Mouse (Mus musculus) MEL (cell line): ENCODE measurements around the gene Gpatch11. TPM values are rescaled to one million over a fixed set of nuclear protein-coding genes. Genes with fewer than 3 reads are reported as not detected.

Experiments used
- DNase-seq: peaks from one replicate; pipeline ENCODE4 v3.0.0; 2011; ENCODE audit warnings: low read depth, low spot score
- H3K27ac ChIP-seq: 2 replicates; pipeline ENCODE4 v1.5.1; 2012; ENCODE audit warnings: low read depth, mild to moderate bottlenecking, control low read depth, low read length, moderate library complexity; ENCODE audit not compliant: control insufficient read depth
- H3K27me3 ChIP-seq, 2 experiments: fragments of 150-350 bp in 1 of 2; sonication (generic) in 1 of 2; 2 replicates each; pipeline ENCODE4 v1.6.1; 2012; ENCODE audit warnings: low read length in 2 of 2, mild to moderate bottlenecking in 2 of 2, improper control_type of control experiment in 1 of 2, moderate library complexity in 1 of 2; ENCODE audit not compliant: insufficient read depth in 2 of 2, control insufficient read depth in 1 of 2
- H3K36me3 ChIP-seq, 2 experiments: 2 replicates each; pipeline ENCODE4 v1.6.1; 2012 to 2014; ENCODE audit warnings: low read length in 2 of 2, improper control_type of control experiment in 1 of 2, inconsistent platforms in 1 of 2, mild to moderate bottlenecking in 1 of 2; ENCODE audit not compliant: insufficient read depth in 2 of 2, control insufficient read depth in 1 of 2
- H3K4me1 ChIP-seq, 2 experiments: fragments of 150-350 bp in 1 of 2; sonication (generic) in 1 of 2; 2 replicates each; pipeline ENCODE4 v1.6.1; 2012; ENCODE audit warnings: low read length in 2 of 2, improper control_type of control experiment in 1 of 2, mild to moderate bottlenecking in 1 of 2; ENCODE audit not compliant: insufficient read depth in 2 of 2, control insufficient read depth in 1 of 2
- H3K4me3 ChIP-seq, 2 experiments: fragments of 150-350 bp in 1 of 2; sonication (generic) in 1 of 2; 2 replicates each; pipeline ENCODE4 v1.5.1; 2012; ENCODE audit warnings: low read depth in 2 of 2, low read length in 2 of 2, mild to moderate bottlenecking in 2 of 2, moderate library complexity in 2 of 2, control low read depth in 1 of 2, improper control_type of control experiment in 1 of 2; ENCODE audit not compliant: control insufficient read depth in 1 of 2, insufficient read depth in 1 of 2
- H3K79me2 ChIP-seq: 2 replicates; pipeline ENCODE4 v1.6.1; 2012; ENCODE audit warnings: mild to moderate bottlenecking, low read length, moderate library complexity; ENCODE audit not compliant: control insufficient read depth, poor library complexity, insufficient read depth
- H3K9ac ChIP-seq: 2 replicates; pipeline ENCODE4 v1.6.1; 2012; ENCODE audit warnings: low read depth, mild to moderate bottlenecking, control low read depth, low read length, moderate library complexity; ENCODE audit not compliant: control insufficient read depth, poor library complexity, severe bottlenecking
- H3K9me3 ChIP-seq: fragments of 150-350 bp; sonication (generic); replicated peaks from 2 replicates; pipeline ENCODE4 v1.6.1; 2012; ENCODE audit warnings: mild to moderate bottlenecking, low read length, improper control_type of control experiment, moderate library complexity; ENCODE audit not compliant: insufficient read depth
- BHLHE40 ChIP-seq: IDR thresholded peaks from 2 replicates; pipeline ENCODE4 v1.6.1; 2012; ENCODE audit warnings: low read depth, mild to moderate bottlenecking, inconsistent platforms, low read length, improper control_type of control experiment, borderline replicate concordance
- EP300 ChIP-seq, 2 experiments: IDR thresholded peaks; 2 replicates each; pipeline ENCODE4 v1.6.1; 2011; ENCODE audit warnings: improper control_type of control experiment in 2 of 2, low read length in 2 of 2, low read depth in 1 of 2, mild to moderate bottlenecking in 1 of 2
- GATA1 ChIP-seq: IDR thresholded peaks from 2 replicates; pipeline ENCODE4 v1.6.1; 2011; ENCODE audit warnings: low read depth, low read length, improper control_type of control experiment
- JUND ChIP-seq: IDR thresholded peaks from 2 replicates; pipeline ENCODE4 v1.6.1; 2011; ENCODE audit warnings: low read depth, mild to moderate bottlenecking, improper control_type of control experiment, low read length
- MAFK ChIP-seq: IDR thresholded peaks from 2 replicates; pipeline ENCODE4 v1.6.1; 2011; ENCODE audit warnings: low read depth, mild to moderate bottlenecking, low read length, improper control_type of control experiment, borderline replicate concordance
- MYC ChIP-seq: IDR thresholded peaks from 2 replicates; pipeline ENCODE4 v1.6.1; 2011; ENCODE audit warnings: low read depth, mild to moderate bottlenecking, low read length, improper control_type of control experiment, moderate library complexity
- NELFE ChIP-seq: IDR thresholded peaks from 2 replicates; pipeline ENCODE4 v1.6.1; 2011; ENCODE audit warnings: low read depth, low read length, improper control_type of control experiment
- POLR2A ChIP-seq, 2 experiments: IDR thresholded peaks; 2 replicates each; pipeline ENCODE4 v1.6.1; 2011 to 2012; ENCODE audit warnings: low read length in 2 of 2, mild to moderate bottlenecking in 2 of 2, control low read depth in 1 of 2, improper control_type of control experiment in 1 of 2, low read depth in 1 of 2, moderate library complexity in 1 of 2; ENCODE audit not compliant: control insufficient read depth in 1 of 2, insufficient read depth in 1 of 2, poor library complexity in 1 of 2
- POLR2AphosphoS2 ChIP-seq: IDR thresholded peaks from 2 replicates; pipeline ENCODE4 v1.6.1; 2011; ENCODE audit warnings: low read length, improper control_type of control experiment
- POLR2AphosphoS5 ChIP-seq: IDR thresholded peaks from 2 replicates; pipeline ENCODE4 v1.6.1; 2012; ENCODE audit warnings: low read depth, borderline replicate concordance, mild to moderate bottlenecking, inconsistent platforms, low read length, moderate library complexity, mixed read lengths
- RCOR1 ChIP-seq: IDR thresholded peaks from 2 replicates; pipeline ENCODE4 v1.6.1; 2012; ENCODE audit warnings: low read depth, mild to moderate bottlenecking, inconsistent platforms, low read length, improper control_type of control experiment
- SIN3A ChIP-seq: IDR thresholded peaks from 2 replicates; pipeline ENCODE4 v1.6.1; 2012; ENCODE audit warnings: low read length, improper control_type of control experiment, inconsistent platforms
- SMC3 ChIP-seq: IDR thresholded peaks from 2 replicates; pipeline ENCODE4 v1.6.1; 2011; ENCODE audit warnings: low read depth, low read length, improper control_type of control experiment
- TAL1 ChIP-seq: IDR thresholded peaks from 2 replicates; pipeline ENCODE4 v1.6.1; 2012; ENCODE audit warnings: mild to moderate bottlenecking, inconsistent platforms, low read length, moderate library complexity, mixed read lengths
- TCF12 ChIP-seq: IDR thresholded peaks from 2 replicates; pipeline ENCODE4 v1.6.1; 2014; ENCODE audit warnings: low read depth, mild to moderate bottlenecking, inconsistent platforms, low read length, improper control_type of control experiment, moderate library complexity
- UBTF ChIP-seq: IDR thresholded peaks from 2 replicates; pipeline ENCODE4 v1.6.1; 2012; ENCODE audit warnings: low read depth, mild to moderate bottlenecking, inconsistent platforms, low read length, improper control_type of control experiment, moderate library complexity, borderline replicate concordance; ENCODE audit not compliant: insufficient read depth
- USF2 ChIP-seq, 2 experiments: IDR thresholded peaks; 2 replicates each; pipeline ENCODE4 v1.6.1; 2011 to 2012; ENCODE audit warnings: improper control_type of control experiment in 2 of 2, low read length in 2 of 2, borderline replicate concordance in 1 of 2, inconsistent platforms in 1 of 2, low read depth in 1 of 2, mild to moderate bottlenecking in 1 of 2; ENCODE audit not compliant: insufficient read depth in 1 of 2
- ZC3H11A ChIP-seq: IDR thresholded peaks from 2 replicates; pipeline ENCODE4 v1.6.1; 2012; ENCODE audit warnings: low read depth, mild to moderate bottlenecking, inconsistent platforms, low read length, improper control_type of control experiment
- ZKSCAN1 ChIP-seq: IDR thresholded peaks from 2 replicates; pipeline ENCODE4 v1.6.1; 2012; ENCODE audit warnings: low read depth, mild to moderate bottlenecking, inconsistent platforms, low read length, improper control_type of control experiment, moderate library complexity
- polyA plus RNA-seq, 2 experiments: library from polyadenylated mRNA; stranded (reverse) in 1 of 2; unstranded in 1 of 2; fragments of >175 nt in 1 of 2; fragments of >200 nt in 1 of 2; gene quantifications; 2 replicates each; pipeline versions ENCODE4 v1.2.1 to v1.2.4; 2012; ENCODE audit warnings: low replicate concordance in 2 of 2, low read depth in 1 of 2; ENCODE audit not compliant: insufficient read length in 2 of 2, insufficient read depth in 1 of 2, missing spikeins in 1 of 2
- total RNA-seq: library from RNA; depleted of rRNA; stranded (reverse); fragments of 300-350 nt; gene quantifications from 2 replicates; pipeline ENCODE4 v1.2.3, GENCODE M21; 2012

Gpatch11 gene
- total and polyA plus RNA-seq, 3 experiments = 10.3 to 12.4 TPM; not detected in 1

DNA sequence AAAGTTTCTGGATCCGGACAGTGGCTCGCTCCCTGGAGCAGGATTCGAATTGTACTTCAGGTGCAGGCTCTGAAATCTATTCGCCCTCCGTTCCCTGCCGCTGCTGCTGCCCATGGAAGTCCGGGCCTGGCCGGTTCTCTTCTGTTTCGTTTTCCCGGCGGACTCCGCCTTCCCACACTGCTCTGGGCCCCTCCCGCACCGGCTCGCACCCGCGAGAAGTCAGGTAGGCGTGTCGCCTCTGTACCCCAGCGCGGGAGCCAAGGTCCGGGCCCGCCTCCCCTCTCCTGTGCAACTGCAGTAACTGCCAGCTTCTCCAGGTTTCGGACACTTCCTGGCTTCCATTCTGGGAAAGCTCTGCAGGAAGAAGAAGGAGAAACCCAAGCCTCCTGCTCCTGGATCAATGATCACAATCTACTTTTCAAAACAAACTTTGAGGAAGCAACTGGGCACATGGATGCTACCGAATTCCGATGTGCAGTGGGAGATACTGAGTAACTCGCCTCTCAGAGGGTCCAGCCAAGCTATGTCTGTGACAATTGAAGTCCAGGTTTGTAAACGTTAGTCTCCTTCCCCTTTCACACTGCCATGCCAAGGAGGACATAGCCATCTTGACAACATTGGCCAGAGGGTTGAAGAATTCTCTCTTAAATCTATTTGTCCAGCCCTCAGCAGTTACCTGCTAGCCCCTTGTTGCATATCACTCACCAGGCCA, 47.2 kb downstream of the Gpatch11 start, which contains the start of gene Eif2ak2 (continued):
- TF ChIP-seq UBTF = no peak
- TF ChIP-seq TCF12 = peak; percentile 47
- TF ChIP-seq ZC3H11A = no peak
- TF ChIP-seq GATA1 = no peak

- DNase-seq = peak; percentile 16
- TF ChIP-seq JUND (no peak), TCF12 (no peak), RCOR1 (no peak), POLR2AphosphoS2 (no peak), MAFK (no peak), ZKSCAN1 (no peak), USF2 (IDR thresholded peaks at IDR 0.05; ENCODE audit: borderline replicate concordance in 1 of 2, insufficient read depth in 1 of 2, low read depth in 1 of 2, low read length in 2 of 2) (no peak), BHLHE40 (no peak), POLR2A (IDR thresholded peaks at IDR 0.05; ENCODE audit: control insufficient read depth in 1 of 2, insufficient read depth in 1 of 2, low read depth in 1 of 2, low read length in 2 of 2, poor library complexity in 1 of 2) (no peak), SMC3 (no peak), ZC3H11A (no peak), EP300 (IDR thresholded peaks at IDR 0.05; ENCODE audit: low read depth in 1 of 2, low read length in 2 of 2) (no peak), POLR2AphosphoS5 (no peak), NELFE (no peak), TAL1 (no peak), MYC (no peak), SIN3A (no peak)
- Histone ChIP-seq H3K27me3 (no peaks in the 10 kb centered on the region), H3K79me2 (peaks cover 6% of the 10 kb centered on the region), H3K9me3 (no peaks in the 10 kb centered on the region), H3K9ac (no peak overlapping the region), H3K4me3 (no peak overlapping the region; a peak in 1 of 4 replicates), H3K4me1 (peaks cover 3 to 10% of the 10 kb centered on the region in 2 experiments; a peak in 3 of 4 replicates), H3K27ac (no peak overlapping the region), H3K36me3 (0 out of 4 replicates have a peak, but pooled peaks cover 0 to 3% of the 10 kb centered on the region in 2 experiments)
Measured at GRCm38 (mm10) chr17:78883291-78883690, 47.9 kb downstream of the Gpatch11 start.
